Mouse (Mus musculus): ENCODE results near the gene Slc45a1. TPM values are rescaled to one million over a fixed set of nuclear protein-coding genes. Genes with fewer than 3 reads are reported as not detected.

Slc45a1 gene
- polyA plus RNA-seq, 1 experiment from 2014 or later = 0.86 TPM

GRCm38 (mm10) chr4:150624933-150625332 lies 27.0 kb downstream of the Slc45a1 start:
- Histone ChIP-seq H3K27ac (replicated peaks; ENCODE audit: low read depth, low read length) (no peak overlapping the region), H3K4me1 (ENCODE audit: control insufficient read depth, insufficient read depth, low read length) (no peaks in the 10 kb centered on the region), H3K4me2 (ENCODE audit: low read depth, low read length) (no peak overlapping the region), H3K27me3 (ENCODE audit: control insufficient read depth, insufficient read depth, low read length) (no peaks in the 10 kb centered on the region), H3K4me3 (ENCODE audit: low read depth, low read length) (no peak overlapping the region), H3K9me3 (replicated peaks; ENCODE audit: control insufficient read depth, low read length) (no peaks in the 10 kb centered on the region), H3K9ac (replicated peaks; ENCODE audit: low read length) (no peak overlapping the region), H3K36me3 (replicated peaks; ENCODE audit: control insufficient read depth, insufficient read depth, low read depth, low read length) (peaks cover 2% of the 10 kb centered on the region; the same call in 1 of the 2 replicates)
- DNase-seq (ENCODE audit: low spot score) (no peak), ATAC-seq (replicated peaks; ENCODE audit: insufficient number of reproducible peaks, low FRiP score, low TSS enrichment, low read depth) (no peak)
- 81% methylated on average over 4 of the region's 4 CpGs for WGBS

GRCm38 (mm10) chr4:150624214-150624823 lies 27.7 kb downstream of the Slc45a1 start:
- H3K36me3 ChIP-seq (replicated peaks; ENCODE audit: control insufficient read depth, insufficient read depth, low read depth, low read length) = peaks cover 5% of the 10 kb centered on the region; the same call in 1 of the 2 replicates
- no peaks in the 10 kb centered on the region for H3K9me3 ChIP-seq (replicated peaks; ENCODE audit: control insufficient read depth, low read length)
- DNase-seq (ENCODE audit: low spot score) (no peak), ATAC-seq (replicated peaks; ENCODE audit: insufficient number of reproducible peaks, low FRiP score, low TSS enrichment, low read depth) (no peak)
- no peak overlapping the region for H3K4me3 ChIP-seq (ENCODE audit: low read depth, low read length)
- no peak overlapping the region for H3K27ac ChIP-seq (replicated peaks; ENCODE audit: low read depth, low read length)
- no peaks in the 10 kb centered on the region for H3K27me3 ChIP-seq (ENCODE audit: control insufficient read depth, insufficient read depth, low read length)
- H3K4me2 ChIP-seq (ENCODE audit: low read depth, low read length) = no peak overlapping the region
- no peaks in the 10 kb centered on the region for H3K4me1 ChIP-seq (ENCODE audit: control insufficient read depth, insufficient read depth, low read length)
- WGBS = 65% methylated on average over 11 of the region's 11 CpGs
- no peak overlapping the region for H3K9ac ChIP-seq (replicated peaks; ENCODE audit: low read length)

- H3K27ac ChIP-seq (replicated peaks; ENCODE audit: low read depth, low read length) = no peak overlapping the region
- H3K4me1 ChIP-seq (ENCODE audit: control insufficient read depth, insufficient read depth, low read length) = no peaks in the 10 kb centered on the region
- no peak overlapping the region for H3K4me3 ChIP-seq (ENCODE audit: low read depth, low read length)
- 92% methylated on average over 13 of the region's 13 CpGs for whole genome bisulfite sequencing
- ATAC-seq (replicated peaks; ENCODE audit: insufficient number of reproducible peaks, low FRiP score, low TSS enrichment, low read depth) = no peak
- no peak overlapping the region for H3K4me2 ChIP-seq (ENCODE audit: low read depth, low read length)
- no peak for DNase-seq (ENCODE audit: low spot score)
- H3K9me3 ChIP-seq (replicated peaks; ENCODE audit: control insufficient read depth, low read length) = no peaks in the 10 kb centered on the region
- peaks cover 5% of the 10 kb centered on the region; the same call in 1 of the 2 replicates for H3K36me3 ChIP-seq (replicated peaks; ENCODE audit: control insufficient read depth, insufficient read depth, low read depth, low read length)
- no peaks in the 10 kb centered on the region for H3K27me3 ChIP-seq (ENCODE audit: control insufficient read depth, insufficient read depth, low read length)
- H3K9ac ChIP-seq (replicated peaks; ENCODE audit: low read length) = no peak overlapping the region
Observed at GRCm38 (mm10) chr4:150622641-150623040, 29.3 kb downstream of the Slc45a1 start.

DNA sequence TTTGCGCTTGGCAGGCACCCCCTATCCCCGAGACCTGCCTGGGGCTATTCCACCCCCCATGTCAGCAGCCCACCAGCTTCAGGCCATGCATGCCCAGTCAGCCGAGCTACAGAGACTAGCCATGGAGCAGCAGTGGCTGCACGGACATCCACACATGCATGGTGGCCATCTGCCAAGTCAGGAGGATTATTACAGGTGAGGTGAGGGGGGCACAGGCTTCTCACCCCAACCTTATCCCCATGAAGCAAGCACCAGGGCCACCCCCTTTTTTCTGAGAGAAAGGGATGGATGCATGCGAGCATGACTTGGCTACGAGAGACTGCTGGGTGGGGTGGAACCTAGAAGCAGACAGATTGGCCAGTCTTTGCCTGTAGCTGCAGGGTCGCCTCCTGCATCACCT lies 33.0 kb downstream of the Slc45a1 start:
- Histone ChIP-seq H3K36me3 (replicated peaks; ENCODE audit: control insufficient read depth, insufficient read depth, low read depth, low read length) (peaks cover 21% of the 10 kb centered on the region), H3K4me2 (ENCODE audit: low read depth, low read length) (no peak overlapping the region), H3K4me1 (ENCODE audit: control insufficient read depth, insufficient read depth, low read length) (no peaks in the 10 kb centered on the region), H3K4me3 (ENCODE audit: low read depth, low read length) (no peak overlapping the region), H3K9ac (replicated peaks; ENCODE audit: low read length) (no peak overlapping the region), H3K9me3 (replicated peaks; ENCODE audit: control insufficient read depth, low read length) (no peaks in the 10 kb centered on the region), H3K27ac (replicated peaks; ENCODE audit: low read depth, low read length) (no peak overlapping the region), H3K27me3 (ENCODE audit: control insufficient read depth, insufficient read depth, low read length) (no peaks in the 10 kb centered on the region)
- ATAC-seq (replicated peaks; ENCODE audit: insufficient number of reproducible peaks, low FRiP score, low TSS enrichment, low read depth) (no peak), DNase-seq (ENCODE audit: low spot score) (no peak)
- WGBS = 82% methylated on average over 7 of the region's 7 CpGs

DNA sequence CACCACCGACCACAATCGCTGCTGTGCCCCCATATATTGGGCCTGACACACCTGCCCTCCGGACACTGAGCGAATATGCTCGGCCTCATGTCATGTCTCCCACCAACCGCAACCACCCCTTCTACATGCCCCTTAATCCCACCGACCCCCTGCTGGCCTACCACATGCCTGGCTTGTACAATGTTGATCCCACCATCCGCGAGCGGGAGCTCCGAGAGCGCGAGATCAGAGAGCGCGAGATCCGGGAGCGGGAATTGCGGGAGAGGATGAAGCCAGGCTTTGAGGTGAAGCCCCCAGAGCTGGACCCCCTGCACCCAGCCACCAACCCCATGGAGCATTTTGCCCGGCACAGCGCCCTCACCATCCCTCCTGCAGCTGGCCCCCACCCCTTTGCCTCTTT lies 35.1 kb downstream of the Slc45a1 start:
- no peaks in the 10 kb centered on the region for H3K4me1 ChIP-seq (ENCODE audit: control insufficient read depth, insufficient read depth, low read length)
- peaks cover 33% of the 10 kb centered on the region for H3K36me3 ChIP-seq (replicated peaks; ENCODE audit: control insufficient read depth, insufficient read depth, low read depth, low read length)
- H3K4me3 ChIP-seq (ENCODE audit: low read depth, low read length) = no peak overlapping the region
- no peak overlapping the region for H3K27ac ChIP-seq (replicated peaks; ENCODE audit: low read depth, low read length)
- WGBS = 96% methylated on average over 20 of the region's 20 CpGs
- no peaks in the 10 kb centered on the region for H3K9me3 ChIP-seq (replicated peaks; ENCODE audit: control insufficient read depth, low read length)
- ATAC-seq (replicated peaks; ENCODE audit: insufficient number of reproducible peaks, low FRiP score, low TSS enrichment, low read depth) (no peak), DNase-seq (ENCODE audit: low spot score) (no peak)
- H3K27me3 ChIP-seq (ENCODE audit: control insufficient read depth, insufficient read depth, low read length) = no peaks in the 10 kb centered on the region
- no peak overlapping the region for H3K9ac ChIP-seq (replicated peaks; ENCODE audit: low read length)
- no peak overlapping the region for H3K4me2 ChIP-seq (ENCODE audit: low read depth, low read length)

DNA sequence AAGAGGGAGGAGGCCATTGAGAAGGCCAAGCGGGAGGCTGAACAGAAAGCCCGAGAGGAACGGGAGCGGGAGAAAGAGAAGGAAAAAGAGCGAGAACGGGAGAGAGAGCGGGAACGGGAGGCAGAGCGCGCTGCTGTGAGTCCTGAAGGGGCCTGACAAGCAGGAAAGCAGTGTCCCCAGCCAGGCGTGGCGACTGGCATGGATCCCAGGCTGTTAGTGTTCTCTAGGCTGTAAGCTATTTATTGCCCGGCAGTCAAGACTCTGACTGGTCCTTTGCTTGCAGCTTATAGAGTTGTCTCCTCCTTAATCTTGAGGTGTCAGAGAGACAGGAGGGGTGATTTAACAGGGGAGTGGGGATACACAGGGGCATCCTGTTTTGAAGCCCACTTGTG lies 35.9 kb downstream of the Slc45a1 start:
- Histone ChIP-seq H3K27me3 (ENCODE audit: control insufficient read depth, insufficient read depth, low read length) (no peaks in the 10 kb centered on the region), H3K9me3 (replicated peaks; ENCODE audit: control insufficient read depth, low read length) (no peaks in the 10 kb centered on the region), H3K4me2 (ENCODE audit: low read depth, low read length) (no peak overlapping the region), H3K9ac (replicated peaks; ENCODE audit: low read length) (no peak overlapping the region), H3K36me3 (replicated peaks; ENCODE audit: control insufficient read depth, insufficient read depth, low read depth, low read length) (peaks cover 33% of the 10 kb centered on the region), H3K4me3 (ENCODE audit: low read depth, low read length) (no peak overlapping the region), H3K27ac (replicated peaks; ENCODE audit: low read depth, low read length) (no peak overlapping the region), H3K4me1 (ENCODE audit: control insufficient read depth, insufficient read depth, low read length) (no peaks in the 10 kb centered on the region)
- DNase-seq (ENCODE audit: low spot score) = no peak
- no peak for ATAC-seq (replicated peaks; ENCODE audit: insufficient number of reproducible peaks, low FRiP score, low TSS enrichment, low read depth)
- WGBS = 94% methylated on average over 13 of the region's 13 CpGs

GRCm38 (mm10) chr4:150615251-150616028 lies 36.5 kb downstream of the Slc45a1 start:
- Histone ChIP-seq H3K4me3 (ENCODE audit: low read depth, low read length) (no peak overlapping the region), H3K4me1 (ENCODE audit: control insufficient read depth, insufficient read depth, low read length) (no peaks in the 10 kb centered on the region), H3K4me2 (ENCODE audit: low read depth, low read length) (no peak overlapping the region), H3K27ac (replicated peaks; ENCODE audit: low read depth, low read length) (no peak overlapping the region), H3K9ac (replicated peaks; ENCODE audit: low read length) (no peak overlapping the region), H3K9me3 (replicated peaks; ENCODE audit: control insufficient read depth, low read length) (no peaks in the 10 kb centered on the region), H3K27me3 (ENCODE audit: control insufficient read depth, insufficient read depth, low read length) (no peaks in the 10 kb centered on the region), H3K36me3 (replicated peaks; ENCODE audit: control insufficient read depth, insufficient read depth, low read depth, low read length) (peaks cover 35% of the 10 kb centered on the region)
- DNase-seq (ENCODE audit: low spot score) (no peak), ATAC-seq (replicated peaks; ENCODE audit: insufficient number of reproducible peaks, low FRiP score, low TSS enrichment, low read depth) (no peak)
- 85% methylated on average over 11 of the region's 12 CpGs for WGBS

DNA sequence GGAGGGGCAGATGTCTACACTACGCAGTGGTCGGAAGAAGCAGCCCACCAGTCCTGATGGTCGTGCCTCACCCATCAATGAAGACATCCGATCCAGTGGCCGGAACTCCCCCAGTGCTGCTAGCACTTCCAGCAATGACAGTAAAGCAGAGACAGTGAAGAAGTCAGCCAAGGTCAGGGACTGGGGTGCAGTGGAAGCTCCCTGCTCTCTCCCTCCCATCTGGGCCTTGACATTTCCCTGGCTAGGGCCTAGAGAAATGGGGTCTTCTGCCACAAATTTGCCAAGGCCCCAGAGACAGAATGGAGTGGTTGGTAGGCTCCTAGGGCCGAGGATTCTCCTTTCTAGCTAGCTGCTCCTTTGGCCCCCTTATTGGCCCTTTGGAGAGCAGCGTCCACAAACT lies 38.3 kb downstream of the Slc45a1 start:
- Histone ChIP-seq H3K4me2 (ENCODE audit: low read depth, low read length) (no peak overlapping the region), H3K27me3 (ENCODE audit: control insufficient read depth, insufficient read depth, low read length) (no peaks in the 10 kb centered on the region), H3K4me3 (ENCODE audit: low read depth, low read length) (no peak overlapping the region), H3K27ac (replicated peaks; ENCODE audit: low read depth, low read length) (no peak overlapping the region), H3K9ac (replicated peaks; ENCODE audit: low read length) (no peak overlapping the region), H3K9me3 (replicated peaks; ENCODE audit: control insufficient read depth, low read length) (no peaks in the 10 kb centered on the region), H3K4me1 (ENCODE audit: control insufficient read depth, insufficient read depth, low read length) (no peaks in the 10 kb centered on the region), H3K36me3 (replicated peaks; ENCODE audit: control insufficient read depth, insufficient read depth, low read depth, low read length) (peaks cover 31% of the 10 kb centered on the region)
- ATAC-seq (replicated peaks; ENCODE audit: insufficient number of reproducible peaks, low FRiP score, low TSS enrichment, low read depth) = no peak
- 91% methylated on average over 7 of the region's 7 CpGs for WGBS
- no peak for DNase-seq (ENCODE audit: low spot score)
